Mouse (Mus musculus) forebrain, embryonic 14.5 days (tissue): Measurements from ENCODE around the gene Als2. TPM values are rescaled to one million over a fixed set of nuclear protein-coding genes. Genes with fewer than 3 reads are reported as not detected.
A peak's percentile ranks its signal among the peaks of the same experiment; 100 is the strongest.

Experiments used
- ATAC-seq: fragments of 200-750 bp; cut with Nextera tagmentation; 2 replicates; pipeline ENCODE4 v1.8.0; 2017; ENCODE audit warnings: mild to moderate bottlenecking, moderate library complexity
- DNase-seq: peaks from one replicate; pipeline ENCODE4 v3.0.0-alpha.2; 2015; ENCODE audit warnings: low spot score
- H3K27ac ChIP-seq: fragments of 300-500 bp; sonication (generic); 2 replicates; pipeline ENCODE4 v1.5.1; 2014; ENCODE audit warnings: low read depth, mild to moderate bottlenecking, control low read depth, low read length, moderate library complexity
- H3K27me3 ChIP-seq: fragments of 300-500 bp; sonication (generic); replicated peaks from 2 replicates; pipeline ENCODE4 v1.6.1; 2014; ENCODE audit warnings: low read length, control low read depth, mixed read lengths; ENCODE audit not compliant: control insufficient read depth, insufficient read depth
- H3K36me3 ChIP-seq: fragments of 300-500 bp; sonication (generic); 2 replicates; pipeline ENCODE4 v1.6.1; 2014; ENCODE audit warnings: low read length, control low read depth; ENCODE audit not compliant: control insufficient read depth, insufficient read depth
- H3K4me1 ChIP-seq: fragments of 300-500 bp; sonication (generic); 2 replicates; pipeline ENCODE4 v1.6.1; 2014; ENCODE audit warnings: antibody characterized with exemption, low read length, control low read depth; ENCODE audit not compliant: control insufficient read depth, insufficient read depth
- H3K4me2 ChIP-seq: fragments of 300-500 bp; sonication (generic); 2 replicates; pipeline ENCODE4 v1.6.1; 2014; ENCODE audit warnings: mild to moderate bottlenecking, control low read depth, low read length
- H3K4me3 ChIP-seq: fragments of 300-500 bp; sonication (generic); 2 replicates; pipeline ENCODE4 v1.5.1; 2014; ENCODE audit warnings: low read depth, low read length, control low read depth
- H3K9ac ChIP-seq: fragments of 300-500 bp; sonication (generic); 2 replicates; pipeline ENCODE4 v1.6.1; 2014; ENCODE audit warnings: mild to moderate bottlenecking, low read length, control low read depth, moderate library complexity
- H3K9me3 ChIP-seq: fragments of 300-500 bp; sonication (generic); replicated peaks from 2 replicates; pipeline ENCODE4 v1.6.1; 2016; ENCODE audit warnings: low read length, control low read depth, mixed read lengths; ENCODE audit not compliant: control insufficient read depth
- WGBS: fragments of 180-500 bp; shearing (Covaris S2); extraction: QIAGEN DNeasy Blood & Tissue Kit; methylation state at CpG from one replicate; pipeline ENCODE4 v1.1.7; 2014; 5-methylcytosine and 5-hydroxymethylcytosine counted together
- polyA plus RNA-seq: library from polyadenylated mRNA; unstranded; fragments of >200 nt; fragmentation: Nextera tagmentation; extraction: Ambion mirVana; gene quantifications from 2 replicates; pipeline ENCODE4 v1.2.1, GENCODE M21; 2014

The Als2 gene
- polyA plus RNA-seq, 1 experiment from 2014 or later, result 10.7 TPM

DNA sequence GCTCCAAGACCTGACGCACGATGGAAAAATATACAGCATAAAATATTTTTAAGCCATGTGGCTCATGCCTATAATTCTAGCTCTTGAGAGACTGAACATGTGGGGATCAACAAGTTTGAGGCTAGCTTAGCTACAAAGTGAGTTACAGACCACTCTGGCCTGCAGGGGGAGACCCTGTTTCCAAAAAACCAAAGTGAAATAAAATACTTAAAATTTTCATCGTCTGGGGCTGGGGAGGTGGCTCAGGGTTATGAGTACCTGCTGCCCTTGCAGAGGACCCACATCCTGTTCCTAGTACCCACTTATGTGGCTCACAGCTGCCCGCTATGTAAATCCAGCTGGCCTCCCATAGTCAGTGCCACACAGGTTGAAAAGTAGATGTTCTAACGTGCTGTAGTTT is 86.5 kb downstream of the Als2 start:
- no peaks in the 10 kb centered on the region for H3K36me3 ChIP-seq
- no peak for ATAC-seq
- no peak overlapping the region for H3K27ac ChIP-seq

GRCm38 (mm10) chr1:59144543-59144942 is 92.5 kb downstream of the Als2 start:
- DNase-seq (no peak), ATAC-seq (no peak)
- H3K27me3 ChIP-seq, result no peaks in the 10 kb centered on the region
- no peak overlapping the region for H3K9ac ChIP-seq
- no peak overlapping the region for H3K27ac ChIP-seq
- 77% methylated on average over 10 of the region's 10 CpGs for WGBS
- no peaks in the 10 kb centered on the region for H3K4me1 ChIP-seq
- no peak overlapping the region for H3K4me3 ChIP-seq
- H3K36me3 ChIP-seq, result no peaks in the 10 kb centered on the region
- no peak overlapping the region for H3K4me2 ChIP-seq
- no peaks in the 10 kb centered on the region for H3K9me3 ChIP-seq

More for the DNA sequence above, 86.5 kb downstream of the Als2 start:
- no peak overlapping the region for H3K4me3 ChIP-seq
- DNase-seq, result no peak
- no peaks in the 10 kb centered on the region for H3K4me1 ChIP-seq
- no peaks in the 10 kb centered on the region for H3K9me3 ChIP-seq
- H3K27me3 ChIP-seq, result no peaks in the 10 kb centered on the region
- 85% methylated on average over 5 of the region's 5 CpGs for WGBS
- H3K9ac ChIP-seq, result no peak overlapping the region
- no peak overlapping the region for H3K4me2 ChIP-seq

GRCm38 (mm10) chr1:59142809-59143208 is 94.2 kb downstream of the Als2 start:
- no peaks in the 10 kb centered on the region for H3K27me3 ChIP-seq

GRCm38 (mm10) chr1:59134419-59134818 is 102.6 kb downstream of the Als2 start:
- WGBS, result 80% methylated on average over 5 of the region's 5 CpGs

More at GRCm38 (mm10) chr1:59142809-59143208, 94.2 kb downstream of the Als2 start:
- H3K27ac ChIP-seq, result no peak overlapping the region
- no peaks in the 10 kb centered on the region for H3K4me1 ChIP-seq
- H3K4me2 ChIP-seq, result no peak overlapping the region
- DNase-seq (peak; percentile 65), ATAC-seq (no peak)
- H3K4me3 ChIP-seq, result no peak overlapping the region
- H3K9me3 ChIP-seq, result no peaks in the 10 kb centered on the region
- H3K9ac ChIP-seq, result no peak overlapping the region
- H3K36me3 ChIP-seq, result no peaks in the 10 kb centered on the region

DNA sequence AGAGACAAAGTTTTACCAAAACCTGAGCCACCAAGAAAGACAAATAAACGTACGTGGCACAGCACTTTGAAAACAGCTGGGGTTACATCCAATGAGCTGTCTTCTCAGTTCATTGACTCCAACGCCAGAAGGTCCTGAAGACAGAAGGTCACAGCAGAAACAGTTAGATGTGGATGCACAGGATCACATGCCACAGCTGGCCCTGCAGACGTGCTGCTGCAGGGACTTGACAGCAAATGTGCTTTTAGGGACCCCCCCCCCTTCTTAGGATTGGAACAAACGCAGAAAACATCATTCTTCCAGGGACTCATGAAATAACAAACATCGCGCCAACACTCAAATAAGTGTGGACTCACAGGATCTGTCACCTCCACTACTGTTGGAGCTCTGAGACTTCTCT is 108.2 kb downstream of the Als2 start:
- Histone ChIP-seq H3K4me3 (no peak overlapping the region), H3K27ac (no peak overlapping the region), H3K27me3 (no peaks in the 10 kb centered on the region), H3K9ac (no peak overlapping the region), H3K9me3 (no peaks in the 10 kb centered on the region), H3K4me1 (no peaks in the 10 kb centered on the region), H3K4me2 (no peak overlapping the region), H3K36me3 (no peaks in the 10 kb centered on the region)
- DNase-seq, result no peak
- WGBS, result 84% methylated on average over 7 of the region's 7 CpGs
- no peak for ATAC-seq

More at GRCm38 (mm10) chr1:59134419-59134818, 102.6 kb downstream of the Als2 start:
- no peak overlapping the region for H3K4me3 ChIP-seq
- no peak overlapping the region for H3K4me2 ChIP-seq
- DNase-seq (no peak), ATAC-seq (no peak)
- no peaks in the 10 kb centered on the region for H3K36me3 ChIP-seq
- no peaks in the 10 kb centered on the region for H3K9me3 ChIP-seq
- no peak overlapping the region for H3K9ac ChIP-seq
- H3K27ac ChIP-seq, result no peak overlapping the region
- no peaks in the 10 kb centered on the region for H3K27me3 ChIP-seq
- H3K4me1 ChIP-seq, result no peaks in the 10 kb centered on the region

DNA sequence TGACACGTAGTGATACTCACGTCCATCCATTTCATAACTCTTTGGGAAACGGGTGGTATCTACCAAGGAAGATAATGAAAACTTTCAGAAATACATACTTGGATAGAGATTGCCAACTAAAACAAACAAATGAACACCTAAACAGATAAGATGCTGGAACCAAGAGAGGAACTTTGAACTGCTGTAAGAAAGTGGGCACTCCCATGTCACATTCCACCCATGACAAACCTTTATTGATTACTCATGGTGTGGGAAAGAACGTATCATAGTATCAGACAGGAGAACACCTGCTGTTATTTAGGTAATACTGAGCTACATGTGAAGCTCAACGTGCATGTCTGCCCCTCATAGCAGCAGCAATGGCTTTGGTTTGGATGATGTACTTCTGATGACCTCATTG is 111.5 kb downstream of the Als2 start:
- no peak overlapping the region for H3K9ac ChIP-seq
- DNase-seq (no peak), ATAC-seq (no peak)
- no peaks in the 10 kb centered on the region for H3K27me3 ChIP-seq
- H3K4me2 ChIP-seq, result no peak overlapping the region
- WGBS, result 79% methylated on average over 5 of the region's 5 CpGs
- no peaks in the 10 kb centered on the region for H3K9me3 ChIP-seq
- no peak overlapping the region for H3K4me3 ChIP-seq
- no peak overlapping the region for H3K27ac ChIP-seq
- no peaks in the 10 kb centered on the region for H3K4me1 ChIP-seq
- H3K36me3 ChIP-seq, result no peaks in the 10 kb centered on the region

GRCm38 (mm10) chr1:59119720-59120457 is 117.1 kb downstream of the Als2 start, which contains the start of gene Tmem237:
TSS of gene Tmem237 (minus strand) at chr1:59120408.
- no peaks in the 10 kb centered on the region for H3K27me3 ChIP-seq
- ATAC-seq, result peak; percentile 98
- WGBS, result under 1% methylated on average over 74 of the region's 74 CpGs
- DNase-seq, result peak; percentile 96
- H3K27ac ChIP-seq, result peak within 1 kb of the TSS; percentile 92
- H3K4me1 ChIP-seq, result 0 out of 2 replicates have a peak, but pooled peaks cover 2% of the 10 kb centered on the region
- peak within 1 kb of the TSS; percentile 87 for H3K9ac ChIP-seq
- H3K4me2 ChIP-seq, result peak within 1 kb of the TSS; percentile 71
- peaks cover 14% of the 10 kb centered on the region for H3K36me3 ChIP-seq
- H3K4me3 ChIP-seq, result peak within 1 kb of the TSS; percentile 67
- no peaks in the 10 kb centered on the region for H3K9me3 ChIP-seq

Other genes starting within 250 kb of the Als2 start
- 4.7 TPM in 1 of 2 replicates, not detected in the other for gene C2cd6, start 142.3 kb downstream of the Als2 start, polyA plus RNA-seq
- gene Tmem237, start 116.8 kb downstream of the Als2 start, polyA plus RNA-seq, result 34.8 and 61.9 TPM in 2 replicates
- 0.60 and 0.98 TPM in 2 replicates for gene Mpp4, start 73.8 kb downstream of the Als2 start, polyA plus RNA-seq
- 0.28 and 0.30 TPM in 2 replicates for gene Cdk15, start 19.7 kb upstream of the Als2 start, polyA plus RNA-seq
- 3.4 and 3.9 TPM in 2 replicates for gene Fzd7, start 245.2 kb upstream of the Als2 start, polyA plus RNA-seq